Mouse (Mus musculus) testis, adult 10 weeks (tissue): ENCODE results near the gene Card19. TPM values are rescaled to one million over a fixed set of nuclear protein-coding genes. Genes with fewer than 3 reads are reported as not detected.

ENCODE experiments used
- polyA plus RNA-seq: library from polyadenylated mRNA; stranded (reverse); fragments of 350-450 nt; fragmentation: Illumina TruSeq; extraction: RNeasy Lipid Tissue Mini Kit (QIAGEN cat#74804); gene quantifications from one replicate; pipeline ENCODE4 v1.2.3, GENCODE M21; 2014; ENCODE audit warnings: low read depth, low replicate concordance

The Card19 gene
- polyA plus RNA-seq, result 0.36 TPM

GRCm38 (mm10) chr13:49215504-49216219 lies at the start of gene Card19:
Card19 (minus strand) TSS chr13:49216037.

GRCm38 (mm10) chr13:49248467-49248862 lies 32.6 kb upstream of the Card19 start, which contains the start of gene Susd3:
Susd3 (minus strand) TSS chr13:49248706.

GRCm38 (mm10) chr13:49187288-49188218 lies 28.3 kb downstream of the Card19 start, which contains the start of gene Ninj1:
Ninj1 (plus strand) TSS chr13:49187485.

Other genes starting within 250 kb of the Card19 start
- gene Fam120a, start 248.0 kb downstream of the Card19 start, polyA plus RNA-seq, result 22.0 TPM
- gene Wnk2, start 68.0 kb downstream of the Card19 start, polyA plus RNA-seq, result 0.04 TPM
- not detected for gene Ninj1, start 28.6 kb downstream of the Card19 start, polyA plus RNA-seq
- 6.5 TPM for gene Susd3, start 32.7 kb upstream of the Card19 start, polyA plus RNA-seq
- 0.25 TPM for gene Fgd3, start 104.3 kb upstream of the Card19 start, polyA plus RNA-seq
- 7.8 TPM for gene Bicd2, start 125.5 kb upstream of the Card19 start, polyA plus RNA-seq
- 8.6 TPM for gene Ippk, start 205.2 kb upstream of the Card19 start, polyA plus RNA-seq